ENCODE assay signal across 14 mouse cellular contexts in genomic region chr5:99278364-99278763, GRCm38 (mm10).
DNase-seq lines count a peak whose midpoint lies in the region; ATAC-seq lines count a peak whose summit lies in the region.
"Had no signal": no experiment of that assay in that cellular context is flagged by ENCODE, and none has a peak within 500 bp of the region (broad histone marks: within the 10 kb centered on the region; RNA-seq: fewer than 3 reads in every experiment).

No protein-coding gene starts in this region.

- H3K9me3 ChIP-seq in forebrain, embryonic 13.5 days (replicated peaks), result no peaks in the 10 kb centered on the region
- H3K9me3 ChIP-seq in forebrain, embryonic 11.5 days (ENCODE audit: control insufficient read depth, low read length), result no peaks in the 10 kb centered on the region
- H3K9me3 ChIP-seq in intestine, embryonic 15.5 days, result no peaks in the 10 kb centered on the region
- H3K9me3 ChIP-seq: embryonic facial prominence, embryonic 10.5 days; heart, embryonic 12.5 days; hindbrain, embryonic 15.5 days had no signal

- H3K36me3 ChIP-seq in forebrain, embryonic 13.5 days (ENCODE audit: poor library complexity, severe bottlenecking), result no peaks in the 10 kb centered on the region
- no peaks in the 10 kb centered on the region for H3K36me3 ChIP-seq in forebrain, embryonic 11.5 days (ENCODE audit: control insufficient read depth, insufficient read depth, low read length)
- H3K36me3 ChIP-seq in intestine, embryonic 15.5 days, result no peaks in the 10 kb centered on the region
- H3K36me3 ChIP-seq: embryonic facial prominence, embryonic 10.5 days; heart, embryonic 12.5 days; hindbrain, embryonic 15.5 days had no signal

- ATAC-seq in forebrain, embryonic 13.5 days, result no peak
- no peak for ATAC-seq in forebrain, embryonic 11.5 days (replicated peaks; ENCODE audit: low FRiP score)
- 0 out of 2 replicates have a peak, but pooled peaks have one; percentile 8 for ATAC-seq in intestine, embryonic 15.5 days
- ATAC-seq in megakaryocyte progenitor cell, adult 5-6 weeks (replicated peaks; ENCODE audit: poor library complexity), result peak; percentile 86
- ATAC-seq: forebrain, postnatal 0 days had no signal

- 95% methylated on average over 8 of the region's 8 CpGs for WGBS in forebrain, embryonic 13.5 days
- 96% methylated on average over 8 of the region's 8 CpGs for WGBS in forebrain, embryonic 11.5 days
- WGBS in intestine, embryonic 15.5 days, result 89% methylated on average over 8 of the region's 8 CpGs

- no peak for DNase-seq in forebrain, embryonic 11.5 days (ENCODE audit: low spot score)
- no peak for DNase-seq in adrenal gland, postnatal 4 days (ENCODE audit: low spot score in 2 of 2)
- DNase-seq in right cerebral cortex, postnatal 36 days (ENCODE audit: low spot score in 2 of 2), result no peak
- no peak for DNase-seq in thymus, postnatal 0 days (ENCODE audit: low spot score)
- DNase-seq: cerebellum, adult 11-12 months; cerebellum, adult 9-11 months; cerebellum, postnatal 36 days; forebrain, postnatal 0 days had no signal

- no peak overlapping the region for H3K9ac ChIP-seq in forebrain, embryonic 13.5 days
- no peak overlapping the region for H3K9ac ChIP-seq in forebrain, embryonic 11.5 days (ENCODE audit: low read length)
- no peak overlapping the region for H3K9ac ChIP-seq in intestine, embryonic 15.5 days
- H3K9ac ChIP-seq: forebrain, postnatal 0 days; heart, embryonic 12.5 days; hindbrain, embryonic 15.5 days had no signal

- H3K4me1 ChIP-seq in forebrain, embryonic 13.5 days, result peaks cover 64% of the 10 kb centered on the region
- H3K4me1 ChIP-seq in forebrain, embryonic 11.5 days (replicated peaks; ENCODE audit: control insufficient read depth, insufficient read depth, low read length), result peaks cover 2% of the 10 kb centered on the region; the same call in 1 of the 2 replicates
- H3K4me1 ChIP-seq in intestine, embryonic 15.5 days (replicated peaks), result peaks cover 7% of the 10 kb centered on the region; the same call in 1 of the 2 replicates

- no peak overlapping the region for H3K4me2 ChIP-seq in forebrain, embryonic 13.5 days
- no peak overlapping the region for H3K4me2 ChIP-seq in forebrain, embryonic 11.5 days (ENCODE audit: low read depth, low read length, severe bottlenecking)
- no peak overlapping the region for H3K4me2 ChIP-seq in intestine, embryonic 15.5 days (replicated peaks)
- H3K4me2 ChIP-seq: heart, embryonic 12.5 days; hindbrain, embryonic 15.5 days had no signal

- H3K27me3 ChIP-seq in forebrain, embryonic 13.5 days, result 0 out of 2 replicates have a peak, but pooled peaks cover 6% of the 10 kb centered on the region
- H3K27me3 ChIP-seq in forebrain, embryonic 11.5 days (ENCODE audit: control insufficient read depth, insufficient read depth, low read length), result no peaks in the 10 kb centered on the region
- no peaks in the 10 kb centered on the region for H3K27me3 ChIP-seq in intestine, embryonic 15.5 days (replicated peaks)
- H3K27me3 ChIP-seq: heart, embryonic 12.5 days; hindbrain, embryonic 15.5 days had no signal

- 0 out of 2 replicates have a peak overlapping the region, but pooled peaks have one; percentile 74 for H3K27ac ChIP-seq in forebrain, embryonic 13.5 days
- H3K27ac ChIP-seq in forebrain, embryonic 11.5 days (ENCODE audit: low read depth, low read length), result no peak overlapping the region
- H3K27ac ChIP-seq in intestine, embryonic 15.5 days, result no peak overlapping the region
- H3K27ac ChIP-seq: embryonic facial prominence, embryonic 10.5 days; hindbrain, embryonic 15.5 days had no signal

- H3K4me3 ChIP-seq in forebrain, embryonic 13.5 days, result no peak overlapping the region
- H3K4me3 ChIP-seq in forebrain, embryonic 11.5 days (ENCODE audit: low read depth, low read length), result no peak overlapping the region
- no peak overlapping the region for H3K4me3 ChIP-seq in intestine, embryonic 15.5 days (replicated peaks)
- H3K4me3 ChIP-seq: embryonic facial prominence, embryonic 10.5 days; heart, embryonic 12.5 days; hindbrain, embryonic 15.5 days had no signal

Comparison
In these comparisons a context has a peak if more than half of its experiments do, and no peak if none do; other contexts are left out.
1. ATAC-seq: peak in intestine, embryonic 15.5 days (single experiment) and megakaryocyte progenitor cell, adult 5-6 weeks (single experiment); none in forebrain, embryonic 13.5 days (single experiment) and forebrain, embryonic 11.5 days (single experiment).